Mouse (Mus musculus) T-helper 1 cell (primary cell): ENCODE results near the gene Stard3.

ENCODE experiments used
- in situ Hi-C: fragments of 300-600 bp; cut with MboI, MseI; formaldehyde crosslinking; loops from one replicate; pipeline ENCODE4 v1.15.1; 2025; ENCODE audit warnings: high pct_unique_total_duplicates

Stard3 gene

DNA sequence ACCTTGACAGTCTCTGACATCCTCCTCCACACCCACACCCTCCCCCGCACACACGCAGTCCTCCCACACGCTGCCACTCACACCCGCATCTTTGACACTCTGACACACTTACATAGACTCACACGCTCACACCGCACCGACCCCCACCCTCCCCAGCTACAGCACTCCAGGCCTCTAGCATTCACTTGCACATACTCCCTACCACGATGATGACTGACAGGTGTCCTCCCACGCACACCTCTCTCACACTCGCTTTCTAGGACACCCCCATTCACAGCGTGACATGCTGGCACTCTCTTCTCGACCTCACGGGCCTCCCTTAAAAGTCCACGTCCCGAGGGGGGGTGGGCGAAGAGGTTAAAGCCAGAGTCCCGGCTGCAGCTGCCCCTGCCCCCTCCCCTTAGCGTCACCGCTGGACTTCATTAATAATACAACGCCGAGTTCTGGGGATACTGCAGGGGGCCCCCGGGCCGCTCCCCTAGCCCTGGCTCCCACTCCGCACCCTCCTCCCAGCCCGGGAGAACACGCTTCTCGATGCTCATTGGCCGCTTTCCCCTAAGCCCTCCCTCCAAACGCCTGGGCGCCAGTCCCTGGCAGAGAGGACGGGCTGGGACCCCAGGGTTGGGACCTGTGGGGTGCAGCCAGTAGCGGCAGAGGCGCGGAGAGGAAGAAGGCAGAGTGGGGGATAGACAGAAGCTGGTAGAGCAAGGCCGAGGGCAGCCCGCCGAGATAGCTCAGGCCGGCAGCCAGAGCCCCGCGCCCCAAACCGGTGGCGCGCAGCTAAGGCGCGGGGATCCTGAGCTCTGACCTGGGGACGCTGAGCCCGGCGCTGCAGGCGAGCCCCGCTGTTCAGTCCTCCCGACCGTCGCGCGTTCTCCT lies 9.8 kb upstream of the Stard3 start, which contains the start of gene Ppp1r1b:
TSS of gene Ppp1r1b (plus strand) at position 322 of the 879 bp plus-strand sequence.
- in situ Hi-C loops: no loop called here

DNA sequence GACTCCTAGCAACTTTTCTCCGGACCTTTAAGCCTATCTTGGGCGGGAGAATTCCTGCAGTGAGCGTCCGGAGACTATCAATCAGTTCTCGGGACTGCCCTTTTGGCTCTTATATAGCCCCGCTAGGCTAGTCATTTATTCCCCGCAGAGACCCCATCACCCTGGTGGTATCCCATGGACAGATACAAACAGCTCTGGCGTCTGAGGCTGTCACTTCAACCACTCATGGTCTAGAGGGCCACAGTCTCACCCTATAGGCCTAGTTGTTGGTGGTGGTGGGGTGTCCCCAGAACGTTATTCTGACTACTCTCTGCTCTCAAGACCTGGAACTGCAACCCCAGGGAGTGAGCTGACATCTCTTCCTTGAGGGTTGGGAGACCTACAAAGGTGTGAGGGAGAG lies 8.9 kb upstream of the Stard3 start:
- in situ Hi-C loops: no loop called here

DNA sequence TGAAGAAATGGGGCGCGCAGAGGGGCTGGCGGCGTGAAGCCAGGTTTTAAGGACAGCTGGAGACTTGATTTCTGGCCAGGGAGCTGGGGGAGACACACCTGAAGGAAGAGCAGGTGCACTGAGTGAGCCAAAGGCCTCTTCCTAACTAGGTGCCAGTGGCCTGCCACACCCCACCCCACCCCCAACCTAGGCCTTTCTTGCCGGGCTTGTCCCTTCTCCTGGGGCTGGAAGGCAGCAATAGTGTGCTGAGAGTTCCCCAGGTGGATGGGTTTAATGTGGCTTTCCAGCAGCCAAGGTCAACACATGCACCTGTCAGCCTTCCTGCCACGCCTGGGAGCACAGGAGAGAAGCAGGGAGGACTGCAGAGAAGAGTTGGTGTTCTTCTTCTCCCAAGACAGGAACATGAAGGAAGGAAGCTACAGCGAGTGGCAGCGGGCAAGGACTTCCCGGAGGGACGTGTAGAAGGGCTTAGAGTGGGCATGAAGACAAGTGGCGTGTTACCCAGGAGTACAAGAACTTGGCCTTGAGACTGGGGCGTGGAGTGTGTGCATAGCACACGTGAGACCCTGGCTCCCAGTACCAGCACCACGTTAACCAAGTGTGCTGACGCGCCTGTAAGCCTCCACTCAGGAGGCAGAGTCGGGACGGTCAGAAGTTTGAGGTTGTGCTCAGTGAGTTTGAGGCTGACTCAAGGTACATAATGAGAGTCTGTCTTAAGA lies 5.7 kb upstream of the Stard3 start:
- in situ Hi-C loops: no loop called here

DNA sequence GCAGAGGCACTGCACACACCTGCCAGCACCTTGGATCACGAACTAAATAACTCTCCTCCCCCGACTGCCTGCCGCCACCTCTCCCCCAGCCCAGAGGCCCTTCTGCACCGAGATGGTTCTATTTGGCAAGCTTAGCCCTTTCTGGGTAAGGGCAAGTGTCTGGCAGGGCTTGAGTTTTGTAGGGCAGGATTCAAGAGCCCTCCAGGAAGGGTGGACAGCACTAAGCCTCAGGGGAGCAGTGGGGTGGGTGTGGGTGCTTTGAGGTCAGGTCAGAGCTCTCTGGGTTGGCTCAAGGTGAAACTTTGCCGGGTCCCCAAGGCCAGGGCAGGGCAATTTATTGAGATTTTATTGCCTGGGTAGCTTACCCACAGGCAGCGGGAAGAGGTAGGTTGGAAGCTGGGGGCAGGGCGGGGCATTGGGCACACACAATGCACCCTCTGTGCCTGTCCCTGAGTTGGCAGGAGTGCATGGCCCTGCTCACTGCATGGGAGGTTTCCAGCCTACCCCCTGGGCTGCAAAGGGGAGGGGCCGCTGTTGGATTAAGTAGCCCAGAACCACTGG lies 4.4 kb upstream of the Stard3 start:
- in situ Hi-C loops: no loop called here

DNA sequence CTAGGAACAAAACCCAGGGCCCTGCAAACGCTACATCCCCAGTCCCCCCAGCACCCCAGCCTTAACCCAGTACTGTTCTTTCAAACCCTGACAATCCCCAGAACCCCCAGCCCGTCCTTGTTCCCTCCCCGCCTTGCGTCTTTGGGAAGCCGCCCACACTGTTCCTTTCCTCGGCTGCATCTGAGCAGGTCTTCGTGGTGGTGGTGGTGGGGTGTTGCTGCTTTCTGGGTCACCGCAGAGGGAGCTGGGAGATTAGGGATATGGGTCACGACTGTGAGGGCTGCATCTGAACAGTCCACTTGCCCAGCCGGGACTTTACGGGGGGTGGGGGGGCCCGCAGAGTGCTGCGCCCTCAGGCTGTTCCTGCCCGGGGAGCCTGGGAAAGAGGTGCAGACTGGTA lies 3.7 kb upstream of the Stard3 start:
- in situ Hi-C loops: no loop called here

DNA sequence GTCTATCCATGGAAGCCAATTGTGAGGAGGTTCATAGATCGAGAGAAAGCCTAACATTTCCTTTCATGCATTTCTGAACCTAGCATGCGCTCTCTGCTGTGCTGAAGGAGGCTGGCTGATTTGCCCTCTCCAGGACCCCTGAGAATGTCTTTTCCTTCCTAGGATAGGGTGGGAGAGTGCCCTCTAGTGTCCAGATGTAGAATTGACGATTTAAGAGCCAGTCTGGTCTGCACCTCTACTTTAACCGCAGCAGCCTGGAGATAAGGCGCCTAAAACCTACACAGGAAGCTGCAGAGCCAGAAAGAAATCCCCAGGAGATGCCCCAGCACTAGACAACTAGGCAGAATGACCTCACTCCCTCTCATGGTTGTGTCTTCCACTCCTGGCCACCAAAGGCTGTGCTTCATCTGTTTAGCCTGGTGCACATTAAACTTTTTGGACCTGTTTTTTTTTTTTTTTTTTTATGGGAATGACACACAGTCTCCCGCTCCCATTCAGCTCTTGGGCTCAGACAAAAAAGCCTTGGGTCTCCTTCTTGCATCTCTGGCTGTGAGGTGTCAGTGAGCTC lies 2.4 kb upstream of the Stard3 start:
- in situ Hi-C loops: no loop called here

DNA sequence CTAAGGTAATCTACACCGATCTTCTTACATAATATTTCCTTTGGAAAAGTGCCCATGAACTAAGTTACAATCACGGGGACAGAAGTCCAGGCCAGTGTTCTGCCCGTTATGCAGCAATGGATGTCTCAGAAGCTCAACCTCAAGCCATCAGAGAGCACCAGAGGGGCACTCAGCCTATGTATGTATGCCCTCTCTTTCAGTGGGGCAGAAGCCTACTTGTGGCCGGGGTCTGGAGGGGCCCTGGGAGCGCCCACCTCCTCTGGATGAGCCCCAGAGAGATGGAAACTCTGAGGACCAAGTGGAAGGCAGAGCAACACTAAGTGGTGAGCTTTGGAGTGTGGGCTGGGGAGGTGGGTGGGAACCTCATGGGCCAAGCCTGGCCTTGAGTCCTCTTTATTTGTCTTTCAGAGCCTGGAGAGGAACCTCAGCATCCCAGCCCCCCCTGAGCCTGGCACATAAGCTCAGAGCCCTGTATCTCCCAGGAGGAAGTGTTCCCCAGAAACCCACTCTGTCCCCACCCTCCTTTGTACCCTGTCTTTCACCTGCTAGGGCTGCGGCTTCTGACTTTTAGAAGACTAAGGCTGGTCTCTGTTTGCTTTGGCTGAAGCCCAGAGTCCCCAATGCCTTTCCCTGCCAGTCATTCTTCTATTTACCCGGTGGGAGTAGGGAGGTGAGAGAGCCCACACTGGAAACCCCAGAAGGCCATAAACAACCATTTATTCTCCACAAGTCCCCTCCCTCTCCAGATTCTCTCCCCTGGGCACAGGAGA lies 1.4 kb upstream of the Stard3 start:
- in situ Hi-C loops: no loop called here

GRCm38 (mm10) chr11:98357396-98358160 lies 590 bp upstream of the Stard3 start:
- in situ Hi-C loops: no loop called here

DNA sequence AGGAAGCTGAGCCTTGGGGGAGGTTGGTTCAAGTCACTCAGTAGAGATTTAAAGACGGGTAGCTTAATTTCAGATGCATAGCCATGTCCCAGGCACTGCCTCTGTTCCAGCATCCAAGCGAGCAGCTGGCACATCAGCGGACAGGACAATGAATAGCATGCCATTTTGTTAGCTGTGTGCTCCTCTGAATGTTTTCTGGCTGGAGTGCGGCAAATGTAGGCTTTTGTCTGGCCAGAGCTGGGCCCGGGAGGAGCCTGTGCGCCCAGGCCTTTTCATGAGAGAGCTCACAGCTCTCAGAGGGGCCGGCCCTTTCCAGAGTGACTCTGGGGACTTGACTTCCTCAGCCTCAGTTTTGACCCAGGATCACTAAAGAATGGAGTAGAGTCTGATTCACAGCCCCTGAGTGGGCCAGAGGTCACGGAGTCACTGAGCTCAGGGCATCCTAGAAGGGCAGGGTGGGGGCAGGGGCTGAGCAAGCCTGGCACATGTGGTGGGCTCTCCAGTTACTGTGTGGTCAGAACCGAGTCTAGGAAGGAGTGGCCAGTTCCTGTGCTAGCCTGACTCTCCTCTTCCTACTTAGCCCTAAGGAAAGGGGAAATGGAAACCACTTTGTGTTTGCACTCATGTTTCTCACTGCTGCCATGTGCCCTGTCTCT lies 2.8 kb downstream of the Stard3 start:
- in situ Hi-C loops: no loop called here

DNA sequence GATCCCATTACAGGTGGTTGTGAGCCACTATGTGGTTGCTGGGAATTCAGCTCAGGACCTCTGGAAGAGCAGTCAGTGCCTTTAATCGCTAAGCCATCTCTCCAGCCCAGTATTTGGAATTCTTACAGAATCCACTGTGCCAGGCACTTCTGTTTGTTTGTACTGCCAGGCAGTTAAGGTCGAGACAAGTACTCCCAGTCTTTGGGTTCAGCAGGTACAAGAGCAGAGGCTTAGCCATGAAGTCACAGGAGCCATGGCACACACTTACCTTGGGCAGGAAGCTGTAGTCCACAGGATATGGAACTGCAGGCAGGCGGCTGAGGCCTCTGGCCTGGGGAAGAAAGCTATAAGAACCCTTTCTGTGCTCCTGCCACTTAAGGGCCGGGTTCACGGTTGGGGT lies 5.6 kb downstream of the Stard3 start:
- in situ Hi-C loops: no loop called here

DNA sequence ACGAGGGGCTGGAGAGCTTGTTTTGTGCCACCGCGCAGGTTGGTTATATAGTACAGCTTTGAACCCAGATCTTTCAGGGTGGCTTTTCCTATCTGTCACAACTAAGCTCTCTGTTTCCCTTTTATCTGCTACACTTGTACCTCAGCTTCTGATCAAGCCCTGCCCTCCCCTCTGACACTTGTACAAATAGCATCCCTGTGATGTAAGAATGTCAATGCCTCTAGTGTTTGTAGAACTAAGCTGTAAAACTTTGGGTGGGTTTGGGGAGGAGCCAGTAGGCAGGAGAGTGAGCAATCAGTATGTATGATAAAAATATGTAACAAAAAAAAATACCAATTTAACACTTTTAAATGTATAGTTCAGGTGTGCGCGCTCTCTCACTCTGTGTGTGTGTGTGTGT lies 6.2 kb downstream of the Stard3 start:
- in situ Hi-C loops: no loop called here

DNA sequence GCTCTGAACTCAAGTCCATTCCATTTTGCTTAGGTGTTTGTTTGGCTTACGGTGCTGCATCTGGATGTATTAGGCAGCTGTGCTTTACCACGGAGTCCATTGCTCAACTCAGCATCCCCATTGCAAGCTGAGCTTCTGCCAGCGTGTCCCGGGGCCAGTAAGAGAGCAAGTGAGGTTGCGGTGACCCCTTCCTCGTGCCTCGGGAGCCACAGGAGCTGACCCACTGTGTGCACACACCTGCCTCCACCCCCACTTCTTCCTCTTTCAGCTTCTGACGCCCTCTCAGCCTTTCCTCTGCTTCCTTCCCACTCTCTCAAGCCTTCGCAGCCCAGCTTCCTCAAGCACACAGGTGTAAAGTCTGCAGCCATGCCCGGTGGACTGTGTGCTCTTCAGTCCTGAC lies 8.1 kb downstream of the Stard3 start:
- in situ Hi-C loops: no loop called here

GRCm38 (mm10) chr11:98367171-98367862 lies 9.1 kb downstream of the Stard3 start:
- in situ Hi-C loops: no loop called here

- in situ Hi-C loops: no loop called here
Observed at GRCm38 (mm10) chr11:98367863-98368186, 9.7 kb downstream of the Stard3 start.

DNA sequence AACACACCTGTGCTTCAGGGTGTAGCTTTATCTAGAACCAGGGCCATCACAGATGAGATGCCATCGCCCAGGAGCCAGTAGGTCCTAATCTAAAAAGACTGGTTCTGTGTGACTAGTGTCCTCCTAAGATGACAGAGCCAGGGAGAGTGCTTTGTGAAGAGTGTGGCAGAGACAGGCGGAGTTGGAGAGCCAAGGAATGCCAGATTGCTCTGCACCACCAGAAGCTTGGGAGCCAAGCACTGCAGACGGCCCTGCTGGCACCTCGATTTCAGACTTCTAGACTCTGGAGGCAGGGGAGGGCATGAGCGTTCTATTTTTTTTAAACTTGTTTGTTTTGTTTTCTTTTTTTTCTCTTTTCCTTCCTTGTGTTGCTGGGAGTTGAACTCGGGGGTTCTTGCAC lies 11.2 kb downstream of the Stard3 start:
- in situ Hi-C loops: no loop called here

DNA sequence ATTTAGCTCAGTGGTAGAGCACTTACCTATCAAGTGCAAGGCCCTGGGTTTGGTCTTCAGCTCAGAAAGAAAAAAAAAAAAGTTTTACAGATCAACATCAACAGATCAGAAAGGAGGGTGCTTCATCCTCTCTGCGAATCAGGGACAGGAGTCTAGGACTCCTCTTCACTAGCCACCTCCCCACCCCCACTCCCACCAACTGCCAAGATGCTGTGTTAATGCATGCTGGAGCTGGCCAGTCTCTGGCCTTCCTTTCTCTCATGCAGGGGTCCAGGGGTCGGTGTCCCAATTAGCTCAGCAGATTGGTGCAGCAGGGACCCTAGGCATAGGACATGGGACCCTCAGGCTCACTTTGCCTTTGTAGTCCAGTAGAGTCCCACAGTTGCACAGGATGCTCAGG lies 12.4 kb downstream of the Stard3 start:
- in situ Hi-C loops: no loop called here

- in situ Hi-C loops: no loop called here
Observed at GRCm38 (mm10) chr11:98371556-98372240, 13.5 kb downstream of the Stard3 start.

DNA sequence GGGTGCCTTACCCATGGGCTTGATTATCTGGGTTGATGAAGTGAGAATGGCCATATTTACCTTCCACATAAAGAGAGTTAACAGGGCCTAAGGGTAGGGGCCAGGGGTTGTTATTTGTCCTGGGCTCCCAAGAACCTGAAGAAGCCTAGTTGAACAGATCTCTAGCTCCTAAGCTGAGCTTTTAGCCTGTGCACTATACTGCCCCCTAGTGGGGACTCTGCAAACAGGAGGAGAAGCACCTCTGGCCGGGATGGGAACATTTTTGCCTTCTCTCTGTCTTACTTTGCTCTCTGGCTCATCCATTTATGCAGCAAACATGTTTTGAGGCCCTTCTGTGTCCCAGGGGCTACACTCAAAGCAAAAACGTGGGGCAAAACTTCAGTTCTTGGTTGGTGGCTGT lies 14.2 kb downstream of the Stard3 start:
- in situ Hi-C loops: no loop called here

DNA sequence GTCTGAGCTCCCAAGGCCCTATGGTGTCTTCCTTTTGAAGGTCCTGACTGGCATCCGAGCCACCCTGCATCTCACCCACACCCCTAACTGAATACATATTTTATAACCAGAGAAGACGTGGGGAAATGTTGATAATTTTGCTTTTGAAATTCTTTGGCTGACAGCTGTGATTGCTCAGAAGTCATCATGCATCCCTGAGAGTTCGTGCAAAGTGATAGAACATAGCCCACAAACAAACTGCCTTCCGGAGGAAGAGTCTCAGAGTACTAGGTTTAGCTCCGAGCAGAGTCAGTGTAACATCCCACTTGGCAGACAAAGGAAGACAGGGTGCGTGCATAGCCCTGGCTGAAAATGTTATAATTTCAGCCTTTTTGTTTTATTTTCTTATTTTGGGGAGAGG lies 15.1 kb downstream of the Stard3 start:
- in situ Hi-C loops: no loop called here
